ENCODE assay signal across 8 mouse cellular contexts in genomic region chr11:78163681-78164603, GRCm38 (mm10). TPM values are rescaled to one million over a fixed set of nuclear protein-coding genes. Genes with fewer than 3 reads are reported as not detected.
DNase-seq lines count a peak whose midpoint lies in the region; ATAC-seq and TF ChIP-seq lines count a peak whose summit lies in the region.

No protein-coding gene starts in this region.

- no peaks in the 10 kb centered on the region for H3K9me3 ChIP-seq in G1E (replicated peaks)
- no peaks in the 10 kb centered on the region for H3K9me3 ChIP-seq in embryonic facial prominence, embryonic 14.5 days (ENCODE audit: control insufficient read depth, low read length)
- H3K9me3 ChIP-seq in midbrain, embryonic 13.5 days, result no peaks in the 10 kb centered on the region

- H3K9ac ChIP-seq in embryonic facial prominence, embryonic 14.5 days (ENCODE audit: low read depth, low read length), result peak overlapping the region; percentile 98
- peak overlapping the region; percentile 99 for H3K9ac ChIP-seq in midbrain, embryonic 13.5 days (replicated peaks)

- WGBS in embryonic facial prominence, embryonic 14.5 days, result under 1% methylated on average over 17 of the region's 22 CpGs
- WGBS in midbrain, embryonic 13.5 days, result 1% methylated on average over 22 of the region's 22 CpGs

- H3K27me3 ChIP-seq in G1E (ENCODE audit: insufficient read depth, low read length), result no peaks in the 10 kb centered on the region
- no peaks in the 10 kb centered on the region for H3K27me3 ChIP-seq in embryonic facial prominence, embryonic 14.5 days (replicated peaks; ENCODE audit: control insufficient read depth, insufficient read depth, low read length)
- H3K27me3 ChIP-seq in midbrain, embryonic 13.5 days, result 0 out of 2 replicates have a peak, but pooled peaks cover 3% of the 10 kb centered on the region
- H3K27me3 ChIP-seq in testis, adult 2 months (ENCODE audit: control insufficient read depth, insufficient read depth, low read length), result no peaks in the 10 kb centered on the region

- H3K4me1 ChIP-seq in G1E (ENCODE audit: insufficient read depth, low read depth, low read length), result peaks cover 93% of the 10 kb centered on the region
- H3K4me1 ChIP-seq in embryonic facial prominence, embryonic 14.5 days (ENCODE audit: control insufficient read depth, insufficient read depth, low read length), result peaks cover 20% of the 10 kb centered on the region
- H3K4me1 ChIP-seq in midbrain, embryonic 13.5 days (replicated peaks), result peaks cover 50% of the 10 kb centered on the region
- peaks cover 24% of the 10 kb centered on the region for H3K4me1 ChIP-seq in testis, adult 2 months (ENCODE audit: control insufficient read depth, insufficient read depth, low read length)

- intact Hi-C loops in heart, postnatal 10 days (cut with DNase I), result no loop called here

- TF ChIP-seq POLR2A in testis, adult 2 months (IDR thresholded peaks at IDR 0.05; ENCODE audit: control insufficient read depth, low read depth, low read length), result no peak

- no peak for ATAC-seq in G1E (ENCODE audit: extremely low read depth, insufficient number of reproducible peaks, low FRiP score, poor library complexity, severe bottlenecking)
- peak; percentile 65 for ATAC-seq in embryonic facial prominence, embryonic 14.5 days (ENCODE audit: low read depth)
- peak; percentile 62 for ATAC-seq in midbrain, embryonic 13.5 days
- ATAC-seq in frontal cortex, adult (ENCODE audit: low TSS enrichment), result no peak

- TF ChIP-seq CTCF in G1E (IDR thresholded peaks at IDR 0.05; ENCODE audit: low read depth, low read length), result no peak
- TF ChIP-seq CTCF in testis, adult 2 months (IDR thresholded peaks at IDR 0.05; ENCODE audit: control insufficient read depth, insufficient read depth, insufficient replicate concordance, low read depth, low read length), result no peak

- H3K4me2 ChIP-seq in embryonic facial prominence, embryonic 14.5 days (ENCODE audit: low read depth, low read length), result peak overlapping the region; percentile 77
- H3K4me2 ChIP-seq in midbrain, embryonic 13.5 days (replicated peaks), result peak overlapping the region; percentile 84

- peaks cover 66% of the 10 kb centered on the region for H3K36me3 ChIP-seq in G1E (replicated peaks)
- peaks cover 33% of the 10 kb centered on the region for H3K36me3 ChIP-seq in embryonic facial prominence, embryonic 14.5 days (ENCODE audit: control insufficient read depth, insufficient read depth, low read length)
- peaks cover 42% of the 10 kb centered on the region for H3K36me3 ChIP-seq in midbrain, embryonic 13.5 days
- no peaks in the 10 kb centered on the region for H3K36me3 ChIP-seq in testis, adult 2 months (ENCODE audit: control insufficient read depth, insufficient read depth, low read length)

- DNase-seq in 3T3-L1 (ENCODE audit: low read depth, low spot score), result peak; percentile 78
- peak; percentile 57 for DNase-seq in G1E (ENCODE audit: low spot score)
- DNase-seq in embryonic facial prominence, embryonic 14.5 days (ENCODE audit: low spot score), result peak; percentile 94
- DNase-seq in heart, postnatal 10 days, result peak; percentile 85 to 86
- DNase-seq in kidney, postnatal 4 days, result peak; percentile 80 to 87

- peak overlapping the region; percentile 86 for H3K4me3 ChIP-seq in G1E (ENCODE audit: low read depth, low read length)
- peak overlapping the region; percentile 100 for H3K4me3 ChIP-seq in embryonic facial prominence, embryonic 14.5 days (ENCODE audit: low read depth, low read length)
- H3K4me3 ChIP-seq in midbrain, embryonic 13.5 days (replicated peaks), result peak overlapping the region; percentile 100
- peak overlapping the region; percentile 94 for H3K4me3 ChIP-seq in testis, adult 2 months (ENCODE audit: control insufficient read depth, low read depth, low read length)

- H3K27ac ChIP-seq in embryonic facial prominence, embryonic 14.5 days (replicated peaks; ENCODE audit: low read depth, low read length), result peak overlapping the region; percentile 97
- peak overlapping the region; percentile 99 for H3K27ac ChIP-seq in midbrain, embryonic 13.5 days
- H3K27ac ChIP-seq in testis, adult 2 months (ENCODE audit: control insufficient read depth, insufficient read depth, low read depth, low read length), result no peak overlapping the region

RNA-seq across cellular contexts. Expression of gene Traf4, which starts 1.4 kb away (rescaled TPM):
- total RNA-seq in G1E (2014; fragmentation: Nextera tagmentation) (26.2 and 42.8 TPM in 2 replicates), G1E (2017) (7.0 and 9.2 TPM in 2 replicates)
- 53.0 and 74.4 TPM in 2 replicates for polyA plus RNA-seq in G1E (2012)
- polyA plus RNA-seq in embryonic facial prominence, embryonic 14.5 days (2014; fragmentation: Nextera tagmentation; extraction: Ambion mirVana), result 52.4 and 60.8 TPM in 2 replicates
- 10 to 100 TPM; 17.5 to 21.0 TPM for total RNA-seq in heart, postnatal 10 days (2021)
- polyA plus RNA-seq in midbrain, embryonic 13.5 days (2015; fragmentation: Nextera tagmentation; extraction: Ambion mirVana), result 120 and 139 TPM in 2 replicates
- polyA plus RNA-seq in testis, adult 2 months (2012; rRNA removed), result 9.5 and 12.5 TPM in 2 replicates

RNA-seq across cellular contexts. Expression of gene Nek8, which starts 12.5 kb away (rescaled TPM):
- total RNA-seq in G1E (2014; fragmentation: Nextera tagmentation) (7.8 and 14.8 TPM in 2 replicates), G1E (2017) (7.8 and 9.9 TPM in 2 replicates)
- polyA plus RNA-seq in G1E (2012), result 7.3 and 8.5 TPM in 2 replicates
- polyA plus RNA-seq in embryonic facial prominence, embryonic 14.5 days (2014; fragmentation: Nextera tagmentation; extraction: Ambion mirVana), result 10.8 and 12.6 TPM in 2 replicates
- 1 to 10 TPM; 4.5 to 5.4 TPM for total RNA-seq in heart, postnatal 10 days (2021)
- polyA plus RNA-seq in midbrain, embryonic 13.5 days (2015; fragmentation: Nextera tagmentation; extraction: Ambion mirVana), result 4.7 and 5.2 TPM in 2 replicates
- 22.2 and 22.3 TPM in 2 replicates for polyA plus RNA-seq in testis, adult 2 months (2012; rRNA removed)

RNA-seq across cellular contexts. Expression of gene Tlcd1, which starts 12.6 kb away (rescaled TPM):
- total RNA-seq in G1E (2014; fragmentation: Nextera tagmentation), result 14.7 and 15.5 TPM in 2 replicates
- 6.7 TPM in 2 replicates for total RNA-seq in G1E (2017)
- 47.8 and 59.3 TPM in 2 replicates for polyA plus RNA-seq in G1E (2012)
- polyA plus RNA-seq in embryonic facial prominence, embryonic 14.5 days (2014; fragmentation: Nextera tagmentation; extraction: Ambion mirVana), result 22.2 and 23.8 TPM in 2 replicates
- total RNA-seq in heart, postnatal 10 days (2021), result 1 to 10 TPM; 9.1 to 9.4 TPM
- polyA plus RNA-seq in midbrain, embryonic 13.5 days (2015; fragmentation: Nextera tagmentation; extraction: Ambion mirVana), result 5.0 and 5.9 TPM in 2 replicates
- polyA plus RNA-seq in testis, adult 2 months (2012; rRNA removed), result 65.1 and 73.7 TPM in 2 replicates

RNA-seq across cellular contexts. Expression of gene Rpl23a, which starts 19.4 kb away (rescaled TPM):
- 1,467 and 1,695 TPM in 2 replicates for total RNA-seq in G1E (2014; fragmentation: Nextera tagmentation)
- 2,502 and 2,557 TPM in 2 replicates for total RNA-seq in G1E (2017)
- polyA plus RNA-seq in G1E (2012), result 844 and 2,130 TPM in 2 replicates
- polyA plus RNA-seq in embryonic facial prominence, embryonic 14.5 days (2014; fragmentation: Nextera tagmentation; extraction: Ambion mirVana), result 1,626 and 1,746 TPM in 2 replicates
- 100 to 1,000 TPM; 965 to 994 TPM for total RNA-seq in heart, postnatal 10 days (2021)
- polyA plus RNA-seq in midbrain, embryonic 13.5 days (2015; fragmentation: Nextera tagmentation; extraction: Ambion mirVana), result 934 and 937 TPM in 2 replicates
- polyA plus RNA-seq in testis, adult 2 months (2012; rRNA removed), result 125 and 137 TPM in 2 replicates

RNA-seq across cellular contexts. Expression of gene Rab34, which starts 24.3 kb away (rescaled TPM):
- total RNA-seq in G1E (2014; fragmentation: Nextera tagmentation) (0.60 TPM in 1 of 2 replicates, not detected in the other), G1E (2017) (not detected in 2 replicates)
- polyA plus RNA-seq in G1E (2012), result 0.52 and 0.95 TPM in 2 replicates
- 136 and 156 TPM in 2 replicates for polyA plus RNA-seq in embryonic facial prominence, embryonic 14.5 days (2014; fragmentation: Nextera tagmentation; extraction: Ambion mirVana)
- 10 to 100 TPM; 22.3 to 24.3 TPM for total RNA-seq in heart, postnatal 10 days (2021)
- polyA plus RNA-seq in midbrain, embryonic 13.5 days (2015; fragmentation: Nextera tagmentation; extraction: Ambion mirVana), result 42.0 and 43.4 TPM in 2 replicates
- polyA plus RNA-seq in testis, adult 2 months (2012; rRNA removed), result 10.4 and 13.2 TPM in 2 replicates

Comparison
In these comparisons a context has a peak if more than half of its experiments do, and no peak if none do; other contexts are left out.
1. ATAC-seq: peak in embryonic facial prominence, embryonic 14.5 days (single experiment) and midbrain, embryonic 13.5 days (single experiment); none in G1E (single experiment) and frontal cortex, adult (single experiment).
2. Peak in every context shown above with its lines, with median percentiles within 50 percentile points of each other: DNase-seq and H3K4me3 ChIP-seq.